Mouse (Mus musculus) v-Abl transformed pro-B cells (cell line): ENCODE results near the gene Ankrd13b.

Experiments
- in situ Hi-C, 2 experiments: fragments of 400-800 bp; cut with MboI; formaldehyde crosslinking; loops; one replicate each; pipeline ENCODE4 v1.15.1; 2025; ENCODE audit not compliant: unreplicated experiment in 2 of 2

Ankrd13b gene

GRCm38 (mm10) chr11:77511336-77511735 lies 21.9 kb upstream of the Ankrd13b start:
- in situ Hi-C loops: loop anchor here in 1 of 2 experiments (5.0 kb wide), 1 partner anchor 101 kb away; no protein-coding TSS in a partner anchor

GRCm38 (mm10) chr11:77508068-77509021 lies 18.9 kb upstream of the Ankrd13b start:
- in situ Hi-C loops: loop anchor here (10.0 kb wide), 2 partner anchors 126 to 276 kb away; partner anchors contain the start of gene Gm10277 (in 1 of the 2)

GRCm38 (mm10) chr11:77507426-77507825 lies 17.9 kb upstream of the Ankrd13b start:
- in situ Hi-C loops: loop anchor here (10.0 kb wide), 2 partner anchors 127 to 277 kb away; partner anchors contain the start of gene Gm10277 (in 1 of the 2)

- in situ Hi-C loops: loop anchor here (10.0 kb wide), 2 partner anchors 128 to 278 kb away; partner anchors contain the start of gene Gm10277 (in 1 of the 2)
Measured at GRCm38 (mm10) chr11:77506941-77507340, 17.5 kb upstream of the Ankrd13b start.

GRCm38 (mm10) chr11:77506273-77506672 lies 16.8 kb upstream of the Ankrd13b start:
- in situ Hi-C loops: loop anchor here (10.0 kb wide), 2 partner anchors 129 to 279 kb away; partner anchors contain the start of gene Gm10277 (in 1 of the 2)

GRCm38 (mm10) chr11:77505291-77505980 lies 16.0 kb upstream of the Ankrd13b start:
- in situ Hi-C loops: loop anchor here (10.0 kb wide), 2 partner anchors 129 to 279 kb away; partner anchors contain the start of gene Gm10277 (in 1 of the 2)

GRCm38 (mm10) chr11:77504377-77504776 lies 14.9 kb upstream of the Ankrd13b start:
- in situ Hi-C loops: loop anchor here (5.0 to 10.0 kb wide), 4 partner anchors 37 to 280 kb away; partner anchors contain the start of genes Coro6 (in 1 of the 2) and Gm10277 (in 1 of the 2)

- in situ Hi-C loops: loop anchor here (5.0 to 10.0 kb wide), 4 partner anchors 36 to 281 kb away; partner anchors contain the start of genes Coro6 (in 1 of the 2) and Gm10277 (in 1 of the 2)
Measured at GRCm38 (mm10) chr11:77503511-77503910, 14.0 kb upstream of the Ankrd13b start.

GRCm38 (mm10) chr11:77502481-77502880 lies 13.0 kb upstream of the Ankrd13b start:
- in situ Hi-C loops: loop anchor here (5.0 to 10.0 kb wide), 4 partner anchors 35 to 282 kb away; partner anchors contain the start of genes Coro6 (in 1 of the 2) and Gm10277 (in 1 of the 2)

- in situ Hi-C loops: loop anchor here (5.0 to 10.0 kb wide), 4 partner anchors 35 to 283 kb away; partner anchors contain the start of genes Coro6 (in 1 of the 2) and Gm10277 (in 1 of the 2)
Measured at GRCm38 (mm10) chr11:77501971-77502370, 12.5 kb upstream of the Ankrd13b start.

- in situ Hi-C loops: loop anchor here (5.0 to 10.0 kb wide), 4 partner anchors 34 to 283 kb away; partner anchors contain the start of genes Coro6 (in 1 of the 2) and Gm10277 (in 1 of the 2)
Measured at GRCm38 (mm10) chr11:77501392-77501791, 11.9 kb upstream of the Ankrd13b start.

- in situ Hi-C loops: loop anchor here (5.0 to 10.0 kb wide), 4 partner anchors 33 to 284 kb away; partner anchors contain the start of genes Coro6 (in 1 of the 2) and Gm10277 (in 1 of the 2)
Measured at GRCm38 (mm10) chr11:77500361-77501325, 11.2 kb upstream of the Ankrd13b start.

- in situ Hi-C loops: loop anchor here in 1 of 2 experiments (10.0 kb wide), 1 partner anchor 295 kb away; no protein-coding TSS in a partner anchor
Measured at GRCm38 (mm10) chr11:77499354-77499753, 9.9 kb upstream of the Ankrd13b start.

GRCm38 (mm10) chr11:77498261-77499139 lies 9.0 kb upstream of the Ankrd13b start:
- in situ Hi-C loops: loop anchor here in 1 of 2 experiments (10.0 kb wide), 1 partner anchor 296 kb away; no protein-coding TSS in a partner anchor

GRCm38 (mm10) chr11:77497851-77498250 lies 8.4 kb upstream of the Ankrd13b start:
- in situ Hi-C loops: loop anchor here in 1 of 2 experiments (10.0 kb wide), 1 partner anchor 297 kb away; no protein-coding TSS in a partner anchor

- in situ Hi-C loops: loop anchor here in 1 of 2 experiments (10.0 kb wide), 1 partner anchor 297 kb away; no protein-coding TSS in a partner anchor
Measured at GRCm38 (mm10) chr11:77497341-77497756, 7.9 kb upstream of the Ankrd13b start.

- in situ Hi-C loops: loop anchor here in 1 of 2 experiments (10.0 kb wide), 1 partner anchor 299 kb away; no protein-coding TSS in a partner anchor
Measured at GRCm38 (mm10) chr11:77495507-77495906, 6.0 kb upstream of the Ankrd13b start.
